Mouse (Mus musculus) ES-Bruce4 (cell line): ENCODE data around the gene Dus3l.

Experiments
- CTCF ChIP-seq: IDR thresholded peaks from one replicate; pipeline ENCODE4 v1.8.1; 2011; ENCODE audit warnings: low read depth, low read length
- EP300 ChIP-seq: IDR thresholded peaks from 2 replicates; pipeline ENCODE4 v1.6.1; 2011; ENCODE audit warnings: low read depth, low read length; ENCODE audit not compliant: insufficient read depth
- POLR2A ChIP-seq: IDR thresholded peaks from one replicate; pipeline ENCODE4 v1.8.1; 2011; ENCODE audit warnings: low read length; ENCODE audit not compliant: insufficient read depth

DNA sequence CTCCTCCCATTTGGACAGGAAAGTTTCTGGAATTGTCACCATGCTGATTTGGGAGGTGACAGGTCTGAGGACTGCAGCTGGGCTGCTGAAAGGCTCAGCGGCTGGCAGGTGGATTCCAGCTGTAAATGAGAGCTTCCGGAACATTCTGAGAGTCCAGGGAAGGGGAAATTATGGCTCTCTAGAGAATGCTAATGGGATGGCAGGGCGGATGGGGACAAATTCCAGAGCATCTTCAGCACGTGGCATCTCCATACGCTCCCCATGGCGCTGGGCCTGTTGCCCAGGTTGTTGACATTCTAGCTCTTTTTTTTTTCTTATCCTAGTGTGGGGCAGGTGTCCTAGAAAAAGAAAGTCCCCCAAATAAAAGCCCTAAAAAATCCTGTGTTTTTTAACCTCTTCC is 35.4 kb upstream of the Dus3l start:
- TF ChIP-seq CTCF (no peak), POLR2A (no peak), EP300 (no peak)
